Mouse (Mus musculus) heart, postnatal 14 days (tissue): ENCODE data around the gene Snx18. TPM values are rescaled to one million over a fixed set of nuclear protein-coding genes. Genes with fewer than 3 reads are reported as not detected.
A peak's percentile ranks its signal among the peaks of the same experiment; 100 is the strongest.

Source experiments
- DNase-seq, 2 experiments: peaks; one replicate each; pipeline ENCODE4 v3.0.0; 2021 to 2022
- intact Hi-C: fragments of 180-260 bp; cut with DNase I; formaldehyde crosslinking; loops from one replicate; pipeline ENCODE4 v1.15.1; 2025
- long read RNA-seq, 2 experiments: library from polyadenylated mRNA; stranded (forward); transcript quantifications; one replicate each; pipeline ENCODE4 v2.0.0; 2021
- total RNA-seq, 2 experiments: library from RNA; stranded (reverse); gene quantifications; 2 replicates each; pipeline ENCODE4 v1.2.3; 2021

Gene Snx18
- total RNA-seq = 10 to 100 TPM; 28.4 to 28.7 TPM
- long read RNA-seq, experiment 1, full-length matches to known transcripts = 31 of 33 reads
- long read RNA-seq, experiment 1, partial matches to known transcripts = 0 of 33 reads
- long read RNA-seq, experiment 1, other reads (novel, unspliced or antisense) = 2 of 33 reads
- long read RNA-seq, experiment 2, full-length matches to known transcripts = 33 of 38 reads
- long read RNA-seq, experiment 2, partial matches to known transcripts = 0 of 38 reads
- long read RNA-seq, experiment 2, other reads (novel, unspliced or antisense) = 5 of 38 reads

DNA sequence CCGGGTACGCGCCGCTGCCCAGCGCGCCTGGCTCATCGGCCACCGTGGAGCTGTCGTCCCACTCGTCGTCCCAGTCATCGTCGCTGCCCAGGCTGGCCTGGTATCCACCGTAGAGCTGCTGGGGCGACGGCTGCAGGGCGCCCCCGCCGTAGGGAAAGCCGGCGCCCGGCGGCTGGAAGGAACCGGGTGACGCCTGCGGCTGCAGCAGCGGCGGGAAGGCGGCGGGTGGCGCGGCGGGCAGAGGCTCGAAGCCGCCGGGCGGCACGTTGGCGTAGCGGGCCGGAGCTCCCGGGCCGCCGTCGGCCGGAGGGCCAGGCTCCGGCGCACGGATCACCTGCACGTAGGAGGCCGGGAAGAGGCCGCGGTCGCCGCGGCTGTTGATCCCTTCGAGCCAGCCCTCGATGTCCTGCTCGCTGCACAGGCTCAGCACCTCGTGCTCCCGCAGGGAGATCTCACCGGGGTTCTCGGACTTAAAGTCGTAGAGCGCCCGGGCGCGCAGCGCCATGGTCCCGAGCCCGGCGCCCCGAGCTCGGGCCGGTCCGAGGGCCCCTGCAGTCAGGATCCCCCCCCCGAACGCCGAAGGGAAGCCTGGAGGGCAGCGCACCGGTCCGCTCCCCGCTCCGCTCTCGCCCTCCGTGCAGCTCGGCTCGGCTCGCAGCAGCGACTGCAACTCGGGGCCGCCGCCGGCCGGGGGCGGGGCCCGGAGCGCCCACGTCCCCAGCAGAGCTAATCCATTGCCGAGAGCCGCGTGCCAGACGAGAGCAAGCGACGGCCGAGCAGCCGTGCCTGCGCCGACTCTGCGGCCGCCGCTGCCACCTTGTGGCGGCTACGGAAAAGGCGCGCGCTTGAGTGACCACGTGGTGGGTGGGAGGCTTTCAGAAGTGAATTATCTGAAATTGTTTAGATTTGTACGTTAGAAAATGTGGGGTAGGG, at the start of gene Snx18:
Gene Snx18 (minus strand): TSS at position 674 of the 933 bp plus-strand sequence.
- peak; percentile 95 to 97 for DNase-seq
- intact Hi-C loops = loop anchor here (2.0 to 10.0 kb wide), 8 partner anchors 36 to 573 kb away; partner anchors contain the start of gene Gpx8

DNA sequence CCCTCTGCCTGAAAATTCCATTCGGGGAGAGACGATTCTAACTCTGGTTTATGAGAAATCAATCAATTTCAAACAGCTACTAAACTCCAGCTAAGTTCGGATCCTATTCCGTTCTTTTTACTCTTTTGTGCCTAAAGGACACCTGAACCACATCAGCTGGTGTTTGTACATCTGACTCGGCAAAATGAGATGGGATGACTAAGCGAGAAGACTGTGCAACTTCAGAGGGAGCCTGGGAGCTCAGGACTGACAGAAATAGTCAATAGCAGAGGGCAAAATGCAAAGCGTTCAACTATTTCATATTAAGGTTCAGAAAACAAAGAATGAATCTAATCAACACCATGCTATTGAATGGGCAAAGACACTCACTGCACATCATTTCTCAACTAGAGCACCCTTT, 45.5 kb upstream of the Snx18 start:
- DNase-seq = no peak
- intact Hi-C loops = loop anchor here (10.0 kb wide), 1 partner anchor 619 kb away; the partner anchor contains the start of gene Gpx8

DNA sequence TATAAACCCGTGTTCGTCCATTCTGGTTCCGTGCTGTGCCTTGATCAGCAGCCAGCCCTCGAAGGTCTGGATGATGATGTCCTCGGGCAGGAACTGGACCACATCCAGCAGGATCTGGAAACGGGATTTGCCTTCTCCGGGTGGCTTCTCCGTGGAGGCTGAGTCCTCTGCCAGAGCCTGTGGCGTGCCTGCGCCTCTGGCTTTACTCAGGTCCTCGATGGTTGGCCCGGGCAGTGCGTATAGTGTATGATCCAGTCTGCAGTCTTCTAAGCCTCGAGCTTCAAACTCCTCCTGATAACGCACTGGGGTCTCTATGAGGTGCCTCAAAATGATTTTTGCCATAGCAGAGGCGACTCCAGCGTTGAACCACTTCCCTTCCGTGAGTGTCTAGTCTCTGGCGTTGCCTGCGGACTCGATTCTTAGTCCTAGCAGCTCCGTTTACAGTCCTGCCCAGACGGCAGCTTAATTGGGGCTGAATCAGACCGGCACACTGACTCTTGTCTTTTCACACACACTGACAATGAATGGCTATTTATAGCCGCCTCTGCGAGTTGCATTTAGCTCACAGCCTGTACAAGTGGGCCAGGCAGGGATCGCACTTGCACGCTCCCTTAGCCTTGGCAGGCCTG, 44.9 kb upstream of the Snx18 start, which contains the start of gene Hspb3:
Gene Hspb3 (minus strand): TSS at position 526 of the 629 bp plus-strand sequence.
- peak; percentile 42 to 66 for DNase-seq
- intact Hi-C loops = loop anchor here (10.0 kb wide), 1 partner anchor 618 kb away; the partner anchor contains the start of gene Gpx8

DNA sequence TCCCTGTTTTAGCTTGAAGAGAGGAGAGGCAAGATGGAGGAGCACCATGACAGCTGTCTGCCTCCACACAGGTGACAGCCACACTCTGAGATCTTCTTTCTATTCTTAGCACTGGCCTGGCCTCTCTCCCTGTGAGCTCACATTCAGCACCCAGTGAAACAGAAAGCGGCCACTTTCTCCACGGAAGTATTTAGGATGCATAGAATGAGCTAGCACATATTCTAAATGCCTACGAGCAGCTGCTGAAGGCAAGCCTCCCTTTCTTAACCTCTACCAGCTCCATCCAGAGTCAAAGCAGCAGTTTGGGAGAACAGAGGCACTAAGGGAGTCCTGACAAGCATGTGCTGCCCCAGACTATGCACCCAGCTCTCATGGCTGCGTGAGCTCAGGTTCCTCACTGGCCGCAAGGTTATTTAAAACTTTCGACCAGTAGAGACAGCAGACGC, 43.5 kb upstream of the Snx18 start:
- peak in 1 of 2 experiments; percentile 13 for DNase-seq
- intact Hi-C loops = loop anchor here (10.0 kb wide), 1 partner anchor 617 kb away; the partner anchor contains the start of gene Gpx8

DNA sequence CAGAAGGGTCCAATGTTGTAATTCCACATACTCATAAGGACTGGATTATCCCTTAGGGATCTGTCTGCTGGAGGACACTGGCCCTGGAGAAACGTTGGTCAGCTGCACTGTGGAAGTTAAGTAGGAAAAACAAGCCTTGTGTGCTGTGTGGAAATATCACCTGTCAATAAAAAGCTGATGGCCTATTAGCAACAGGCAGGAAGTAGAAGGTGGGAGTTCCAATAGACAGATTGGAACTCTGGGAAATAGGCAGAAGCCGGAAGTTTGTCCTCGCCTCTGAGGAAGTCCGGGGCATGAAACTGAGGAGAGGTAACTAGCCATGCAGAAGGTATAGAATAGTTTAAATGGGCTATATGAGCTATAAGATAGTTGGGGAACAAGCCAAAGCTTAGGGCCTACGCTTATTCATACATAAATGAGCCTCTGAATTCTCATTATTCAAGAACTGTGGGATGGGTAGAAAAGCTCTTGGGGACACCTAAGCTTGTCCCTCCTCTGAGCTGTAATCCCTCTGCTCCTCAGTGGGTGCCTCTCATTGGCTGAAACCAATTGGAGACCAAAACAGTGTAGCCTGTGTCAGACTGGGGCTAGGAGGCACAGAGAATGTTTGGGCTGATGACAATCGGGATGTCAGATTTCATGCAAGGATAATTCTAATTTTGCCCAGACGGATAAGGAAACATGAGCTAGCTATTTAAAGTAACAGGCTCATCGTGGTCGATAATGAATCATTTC, 42.4 kb upstream of the Snx18 start:
- no peak for DNase-seq
- intact Hi-C loops = loop anchor here (10.0 kb wide), 1 partner anchor 616 kb away; the partner anchor contains the start of gene Gpx8

DNA sequence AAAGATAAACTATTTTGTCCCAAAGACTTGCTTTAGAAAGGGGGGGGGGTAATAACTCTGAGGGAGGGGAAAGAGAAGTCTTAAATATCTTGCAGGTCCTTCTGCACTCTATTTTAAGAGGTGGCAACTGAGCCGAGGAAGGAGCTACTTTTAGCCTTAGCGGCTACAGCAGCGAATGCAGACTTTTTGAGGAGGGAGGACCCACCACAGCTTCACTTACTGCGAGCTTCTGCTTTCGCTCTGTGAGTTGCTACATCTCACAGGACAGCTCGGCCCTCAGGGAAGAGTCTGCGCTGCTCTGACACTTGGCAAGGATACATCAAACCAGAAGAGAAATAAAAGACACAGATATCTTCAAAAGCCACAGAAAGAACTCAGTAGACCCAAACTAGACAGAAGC, 38.8 kb upstream of the Snx18 start:
- DNase-seq = no peak
- intact Hi-C loops = no loop called here

DNA sequence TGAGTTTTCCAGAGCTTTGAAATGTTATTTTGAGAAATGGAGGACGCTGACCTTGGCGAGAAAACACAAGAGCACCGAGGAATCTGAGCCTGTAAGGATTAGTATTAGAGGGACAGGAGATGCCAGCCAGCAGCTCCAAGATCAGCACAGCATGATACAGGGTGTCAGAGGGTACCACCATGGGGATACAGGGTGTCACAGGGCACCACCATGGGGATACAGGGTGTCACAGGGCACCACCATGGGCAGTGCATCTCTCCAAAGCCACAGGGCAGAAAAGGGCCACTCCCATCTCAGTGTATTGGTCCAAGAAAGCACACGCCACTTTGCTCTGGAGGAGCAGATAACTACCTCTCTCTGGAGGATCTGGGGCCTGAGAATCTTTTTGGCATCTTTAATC, 38.3 kb upstream of the Snx18 start:
- DNase-seq = no peak
- intact Hi-C loops = no loop called here

DNA sequence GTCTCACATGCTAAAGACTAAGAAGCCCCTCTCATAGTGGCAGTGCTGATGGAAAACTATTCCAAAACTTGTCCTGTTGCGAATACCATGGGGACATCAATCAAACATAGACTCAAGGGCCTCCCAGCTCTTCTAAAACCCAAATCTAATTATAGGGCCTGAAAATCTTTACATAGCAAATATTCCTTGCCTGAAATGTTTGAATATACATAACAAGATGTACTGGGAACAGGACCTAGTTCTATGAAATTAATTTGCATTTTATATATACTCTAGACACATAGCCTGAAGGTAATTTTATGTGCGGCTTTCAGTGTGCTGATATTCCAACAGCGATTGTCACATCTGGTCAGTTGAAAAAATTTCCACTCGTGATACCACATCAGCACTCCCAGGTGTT, 37.1 kb upstream of the Snx18 start:
- intact Hi-C loops = no loop called here
- no peak for DNase-seq

DNA sequence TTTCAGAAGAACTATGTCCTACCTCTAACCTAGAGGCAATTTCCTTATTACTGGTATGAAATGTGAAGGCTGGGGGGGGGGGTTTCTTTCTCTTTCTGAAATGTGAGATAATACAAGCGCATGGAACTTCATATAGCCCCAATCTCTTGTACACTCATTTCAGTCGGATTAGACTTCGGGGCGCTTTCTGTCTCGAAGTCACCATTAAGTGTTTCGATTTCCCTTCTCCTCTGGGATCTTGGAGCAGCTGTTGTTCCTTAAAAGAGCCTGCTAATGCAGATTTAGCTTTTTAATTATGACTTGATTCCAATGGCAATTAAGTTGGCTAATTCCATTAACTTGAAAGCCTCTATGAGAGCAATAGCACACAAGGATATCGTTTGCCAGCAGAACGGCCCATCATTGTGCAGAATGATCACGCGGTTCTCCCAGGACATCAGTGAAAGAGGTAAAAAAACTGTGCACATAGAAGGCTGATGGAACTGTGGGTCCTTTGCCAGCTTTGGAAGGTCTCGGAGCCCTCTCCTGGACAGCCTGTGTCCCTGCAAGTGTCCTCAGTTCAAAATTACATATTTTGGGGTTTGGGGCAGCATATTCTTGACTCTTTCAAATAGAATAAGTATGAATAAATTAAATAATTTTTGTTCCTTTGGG, 22.7 kb upstream of the Snx18 start:
- intact Hi-C loops = loop anchor here (1.0 kb wide), 1 partner anchor 28 kb away; no protein-coding TSS in a partner anchor
- peak in 1 of 2 experiments; percentile 26 for DNase-seq

DNA sequence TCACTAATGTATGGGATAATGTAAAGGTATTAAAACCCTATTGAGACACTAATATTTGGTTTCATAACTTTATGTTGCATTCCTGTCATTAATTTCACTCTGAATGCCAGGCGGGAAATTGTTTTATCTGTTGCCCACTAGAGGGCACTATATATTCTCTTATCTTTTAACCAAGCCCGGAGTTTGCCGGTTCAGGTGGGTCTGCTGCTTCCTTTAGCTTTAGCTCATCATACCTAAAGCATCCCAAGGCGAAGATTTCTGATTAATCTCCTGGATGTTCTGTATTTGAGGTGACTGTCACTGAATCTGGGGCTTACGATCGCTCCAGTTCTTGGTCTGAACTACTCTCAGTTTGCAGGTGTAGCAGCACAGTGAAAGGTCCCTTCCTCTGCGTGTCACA, 20.6 kb upstream of the Snx18 start:
- intact Hi-C loops = loop anchor here (2.0 kb wide), 1 partner anchor 228 kb away; no protein-coding TSS in a partner anchor
- DNase-seq = peak in 1 of 2 experiments; percentile 30

DNA sequence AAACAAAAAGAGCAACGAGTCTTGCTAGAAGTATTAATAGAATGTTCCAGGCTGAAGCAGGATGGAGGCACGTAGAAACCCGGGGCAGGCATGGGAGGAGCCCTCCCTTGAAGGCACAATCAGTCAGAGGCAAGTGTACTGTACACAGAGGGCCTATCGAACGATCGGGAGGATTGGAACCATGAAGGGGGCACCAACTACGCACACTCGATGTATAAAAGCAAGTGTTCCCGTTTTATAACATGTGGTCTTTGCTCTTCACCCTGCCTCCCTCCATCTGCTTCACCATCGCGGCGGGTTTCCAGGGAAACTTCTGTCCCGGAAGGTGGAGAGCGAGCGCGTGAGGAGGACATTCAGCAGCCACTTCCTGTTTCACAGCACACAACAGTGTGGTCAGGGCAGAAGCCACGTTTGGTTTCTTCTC, 17.4 kb upstream of the Snx18 start:
- intact Hi-C loops = no loop called here
- DNase-seq = no peak

DNA sequence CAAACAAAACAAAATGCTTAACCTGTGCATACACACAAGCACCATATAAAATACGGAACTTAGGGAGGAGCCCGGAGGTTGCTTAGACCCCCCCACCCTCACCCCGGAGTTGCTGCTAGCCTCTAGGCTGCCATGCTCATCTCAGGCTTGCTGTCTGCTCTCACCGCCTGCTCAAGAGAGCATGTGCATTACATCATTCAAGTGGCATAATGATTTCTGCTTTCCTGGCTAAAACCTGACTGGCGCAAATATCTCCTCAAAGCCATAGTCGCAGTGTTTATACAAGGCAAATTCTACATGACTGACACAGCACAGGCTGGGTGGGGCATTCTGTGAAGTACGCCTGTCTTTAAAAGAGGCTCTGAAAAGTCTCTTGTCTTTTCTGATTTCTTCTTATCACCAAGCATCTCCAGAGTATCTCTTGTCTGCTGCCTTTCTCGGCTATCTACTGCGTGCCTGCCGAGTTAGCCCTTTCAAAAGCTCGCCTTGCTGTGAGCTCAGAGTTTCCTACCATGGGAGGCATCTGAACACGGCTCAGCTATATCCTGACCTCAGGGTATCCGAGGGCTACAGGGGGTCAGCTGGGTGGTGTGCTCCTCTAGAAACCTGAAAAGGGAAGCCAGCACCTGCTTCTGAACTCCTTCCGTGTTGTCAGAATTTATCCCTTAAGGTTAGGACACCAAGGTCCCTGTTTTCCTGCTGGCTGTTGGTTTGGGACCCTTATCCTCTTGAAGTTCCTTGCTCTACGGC, 16.5 kb upstream of the Snx18 start:
- intact Hi-C loops = no loop called here

DNA sequence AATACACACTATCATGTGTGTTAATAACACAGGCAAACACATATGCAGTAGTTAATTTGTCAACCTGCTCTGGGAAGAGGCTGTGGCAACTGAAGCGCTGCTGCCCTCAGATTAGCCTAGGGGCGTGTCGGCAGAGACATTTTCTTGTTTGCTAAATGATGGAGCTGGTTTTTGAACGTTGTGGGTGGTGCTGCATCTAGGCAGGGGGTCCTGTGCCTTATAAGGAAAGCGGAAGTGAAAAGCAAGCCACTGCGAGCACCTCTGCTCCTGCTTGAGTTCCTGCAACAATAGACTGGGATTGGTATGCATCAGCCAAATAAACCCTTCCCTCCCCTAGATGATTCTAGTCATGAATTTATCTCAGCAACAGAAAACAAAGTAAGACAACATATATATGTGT, 14.1 kb upstream of the Snx18 start:
- intact Hi-C loops = no loop called here
- DNase-seq = no peak

More for the DNA sequence above, 16.5 kb upstream of the Snx18 start:
- no peak for DNase-seq

DNA sequence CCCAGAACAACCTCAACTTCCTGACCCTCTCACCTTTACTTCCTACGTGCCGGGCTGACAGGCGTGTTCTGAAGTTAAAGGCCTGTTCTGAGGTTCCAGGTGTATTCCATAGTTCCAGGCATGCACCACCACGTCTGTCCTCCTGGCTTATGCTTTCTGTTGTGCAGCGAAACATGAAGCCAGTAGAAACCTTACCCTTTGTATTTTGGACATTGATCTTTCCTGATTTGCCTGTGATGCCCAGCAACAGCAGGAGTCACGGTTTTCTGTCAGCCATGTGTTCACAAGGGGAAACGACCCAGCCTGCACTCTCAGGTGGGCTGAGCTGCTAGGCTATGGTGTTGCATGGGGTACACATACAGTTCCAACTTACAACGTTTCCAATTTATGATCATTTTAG, 9.2 kb upstream of the Snx18 start:
- intact Hi-C loops = no loop called here
- no peak for DNase-seq

DNA sequence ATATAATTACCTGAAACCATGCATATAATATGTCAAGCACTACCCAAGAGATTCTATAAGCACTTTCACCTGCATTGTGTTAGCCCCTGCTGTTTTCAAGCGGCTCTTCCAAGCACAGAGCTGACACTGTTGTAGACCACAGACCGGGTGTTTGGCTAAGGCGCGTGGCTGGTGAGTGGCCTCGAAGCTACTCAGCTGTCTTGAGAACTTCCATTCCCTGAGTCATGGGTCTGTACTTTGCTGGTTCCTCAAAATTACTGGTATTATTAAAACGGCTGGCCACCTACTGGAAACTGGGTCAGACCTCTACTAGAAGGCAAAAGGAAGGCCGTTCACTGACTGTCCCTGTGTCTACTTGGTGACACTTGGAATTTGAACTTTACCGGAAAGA, 4.5 kb upstream of the Snx18 start:
- intact Hi-C loops = no loop called here
- no peak for DNase-seq

DNA sequence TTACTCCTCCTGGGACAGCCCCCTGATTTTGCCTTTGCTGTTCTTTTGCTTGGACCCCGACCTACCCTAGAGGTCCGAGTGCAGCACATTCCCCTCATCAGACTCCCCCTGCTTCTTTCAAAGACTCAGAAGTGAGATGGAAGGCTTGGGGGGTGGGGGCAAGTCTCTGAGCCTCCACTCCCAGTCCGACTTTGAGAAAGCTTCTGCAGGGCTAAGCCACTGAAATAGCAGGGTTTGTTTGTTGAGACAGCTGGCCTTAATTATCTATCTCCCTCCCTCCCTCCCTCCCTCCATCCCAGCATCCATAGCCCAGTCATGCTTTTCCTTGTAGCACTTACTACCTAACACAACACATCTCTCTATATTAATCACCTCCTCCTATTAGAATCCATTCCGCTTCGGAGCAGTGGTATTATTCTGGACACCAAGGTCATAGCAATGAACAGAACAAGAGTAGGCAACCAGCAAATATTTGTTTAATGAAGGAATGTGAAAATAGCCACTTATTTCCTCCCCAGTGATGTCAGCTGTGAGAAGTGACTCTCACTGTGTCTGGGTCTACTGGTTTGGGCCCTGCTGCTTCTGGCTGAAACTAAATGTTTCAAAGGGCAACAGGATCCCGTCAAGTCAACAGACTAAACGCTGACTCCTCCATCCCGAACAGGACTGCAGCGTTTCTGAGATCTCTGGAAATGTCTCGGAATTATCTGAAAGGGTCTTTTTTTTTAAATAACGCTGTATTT, 3.9 kb upstream of the Snx18 start:
- no peak for DNase-seq
- intact Hi-C loops = no loop called here

DNA sequence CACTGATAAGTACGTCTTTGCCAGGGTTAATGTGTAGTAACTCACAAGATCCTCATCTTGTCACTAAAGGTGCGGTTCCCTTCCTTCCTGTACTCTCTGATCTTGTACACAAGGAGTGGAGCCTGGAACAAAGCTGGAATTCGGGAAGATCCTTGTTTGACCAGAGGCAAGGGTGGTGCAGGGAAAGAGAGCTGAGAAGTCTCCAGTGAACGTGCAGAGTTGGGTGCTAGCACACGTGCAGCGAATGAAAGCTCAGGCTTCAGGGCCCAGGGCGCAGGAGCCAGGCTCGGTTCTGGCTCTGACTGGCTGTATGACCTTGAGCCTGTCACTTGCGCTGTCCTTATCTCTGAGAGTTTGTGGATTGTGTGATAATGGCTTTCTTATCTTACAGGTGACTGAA, 639 bp upstream of the Snx18 start:
- intact Hi-C loops = loop anchor here (1.0 to 10.0 kb wide), 9 partner anchors 37 to 574 kb away; partner anchors contain the start of gene Gpx8
- no peak for DNase-seq
